Mouse (Mus musculus) midbrain, embryonic 10.5 days (tissue): ENCODE results near the gene Plekhn1. TPM values are rescaled to one million over a fixed set of nuclear protein-coding genes. Genes with fewer than 3 reads are reported as not detected.

Experiments used
- DNase-seq: peaks from one replicate; pipeline ENCODE4 v3.0.0-alpha.2; 2017; ENCODE audit warnings: low spot score
- H3K27ac ChIP-seq: fragments of 300-500 bp; sonication (generic); replicated peaks from 2 replicates; pipeline ENCODE4 v1.5.1; 2016; ENCODE audit warnings: mild to moderate bottlenecking
- H3K27me3 ChIP-seq: fragments of 300-500 bp; sonication (generic); 2 replicates; pipeline ENCODE4 v1.6.1; 2016; ENCODE audit warnings: low read depth, mild to moderate bottlenecking; ENCODE audit not compliant: poor library complexity, severe bottlenecking
- H3K36me3 ChIP-seq: fragments of 300-500 bp; sonication (generic); 2 replicates; pipeline ENCODE4 v1.6.1; 2016; ENCODE audit warnings: mild to moderate bottlenecking, moderate library complexity
- H3K4me1 ChIP-seq: fragments of 300-500 bp; sonication (generic); 2 replicates; pipeline ENCODE4 v1.6.1; 2016
- H3K4me3 ChIP-seq: fragments of 300-500 bp; sonication (generic); 2 replicates; pipeline ENCODE4 v1.5.1; 2016; ENCODE audit warnings: mild to moderate bottlenecking, moderate library complexity
- H3K9me3 ChIP-seq: fragments of 300-500 bp; sonication (generic); replicated peaks from 2 replicates; pipeline ENCODE4 v1.6.1; 2016; ENCODE audit warnings: mild to moderate bottlenecking
- WGBS: fragments of 180-500 bp; shearing (Covaris S2); methylation state at CpG from one replicate; pipeline ENCODE4 v1.1.7; 2016; 5-methylcytosine and 5-hydroxymethylcytosine counted together
- polyA plus RNA-seq: library from polyadenylated mRNA; unstranded; fragments of >200 nt; fragmentation: Nextera tagmentation; extraction: Ambion mirVana; gene quantifications from 2 replicates; pipeline ENCODE4 v1.2.1, GENCODE M21; 2016

Plekhn1 gene
- polyA plus RNA-seq, 1 experiment from 2014 or later: 23.2 TPM

GRCm38 (mm10) chr4:156192421-156193199, 42.0 kb downstream of the Plekhn1 start:
- 53% methylated on average over 8 of the region's 8 CpGs for WGBS
- DNase-seq: no peak
- no peaks in the 10 kb centered on the region for H3K9me3 ChIP-seq
- peaks cover 97% of the 10 kb centered on the region for H3K4me1 ChIP-seq
- peaks cover 62% of the 10 kb centered on the region for H3K36me3 ChIP-seq
- H3K27me3 ChIP-seq: peaks cover 14% of the 10 kb centered on the region; the same call in 1 of the 2 replicates
- 0 out of 2 replicates have a peak overlapping the region, but pooled peaks have one; percentile 2 for H3K27ac ChIP-seq
- H3K4me3 ChIP-seq: peak overlapping the region; percentile 22

- peak; percentile 67 for DNase-seq
- H3K4me1 ChIP-seq: peaks cover 100% of the 10 kb centered on the region
- H3K4me3 ChIP-seq: peak overlapping the region; percentile 38
- no peaks in the 10 kb centered on the region for H3K27me3 ChIP-seq
- no peaks in the 10 kb centered on the region for H3K9me3 ChIP-seq
- peaks cover 66% of the 10 kb centered on the region for H3K36me3 ChIP-seq
- 6% methylated on average over 6 of the region's 6 CpGs for WGBS
- H3K27ac ChIP-seq: peak overlapping the region; percentile 85
Observed at GRCm38 (mm10) chr4:156188811-156189323, 45.8 kb downstream of the Plekhn1 start.

GRCm38 (mm10) chr4:156188162-156188810, 46.4 kb downstream of the Plekhn1 start:
- Histone ChIP-seq H3K4me3 (peak overlapping the region; percentile 38), H3K27me3 (no peaks in the 10 kb centered on the region), H3K9me3 (no peaks in the 10 kb centered on the region), H3K4me1 (peaks cover 99% of the 10 kb centered on the region), H3K27ac (peak overlapping the region; percentile 85), H3K36me3 (peaks cover 64% of the 10 kb centered on the region)
- no peak for DNase-seq
- 45% methylated on average over 5 of the region's 5 CpGs for WGBS

GRCm38 (mm10) chr4:156185950-156186850, 48.5 kb downstream of the Plekhn1 start:
- WGBS: 4% methylated on average over 31 of the region's 31 CpGs
- peak; percentile 83 for DNase-seq
- peaks cover 64% of the 10 kb centered on the region for H3K36me3 ChIP-seq
- H3K27me3 ChIP-seq: no peaks in the 10 kb centered on the region
- peaks cover 97% of the 10 kb centered on the region for H3K4me1 ChIP-seq
- H3K27ac ChIP-seq: peak overlapping the region; percentile 93
- no peaks in the 10 kb centered on the region for H3K9me3 ChIP-seq
- peak overlapping the region; percentile 59 for H3K4me3 ChIP-seq

GRCm38 (mm10) chr4:156185456-156185949, 49.2 kb downstream of the Plekhn1 start:
- peak overlapping the region; percentile 93 for H3K27ac ChIP-seq
- H3K4me1 ChIP-seq: peaks cover 91% of the 10 kb centered on the region
- DNase-seq: no peak
- 61% methylated on average over 13 of the region's 13 CpGs for WGBS
- no peaks in the 10 kb centered on the region for H3K9me3 ChIP-seq
- no peaks in the 10 kb centered on the region for H3K27me3 ChIP-seq
- H3K4me3 ChIP-seq: peak overlapping the region; percentile 59
- H3K36me3 ChIP-seq: peaks cover 64% of the 10 kb centered on the region

GRCm38 (mm10) chr4:156184291-156184954, 50.2 kb downstream of the Plekhn1 start:
- 92% methylated on average over 7 of the region's 7 CpGs for WGBS
- H3K4me3 ChIP-seq: peak overlapping the region; percentile 59
- H3K9me3 ChIP-seq: no peaks in the 10 kb centered on the region
- no peak for DNase-seq
- H3K27ac ChIP-seq: peak overlapping the region; percentile 93
- H3K36me3 ChIP-seq: peaks cover 70% of the 10 kb centered on the region
- H3K27me3 ChIP-seq: no peaks in the 10 kb centered on the region
- H3K4me1 ChIP-seq: peaks cover 84% of the 10 kb centered on the region

GRCm38 (mm10) chr4:156183747-156184146, 50.9 kb downstream of the Plekhn1 start:
- peaks cover 77% of the 10 kb centered on the region for H3K4me1 ChIP-seq

GRCm38 (mm10) chr4:156177630-156178029, 57.0 kb downstream of the Plekhn1 start:
- WGBS: 94% methylated on average over 9 of the region's 9 CpGs
- Histone ChIP-seq H3K4me1 (peaks cover 16% of the 10 kb centered on the region), H3K27ac (no peak overlapping the region), H3K36me3 (peaks cover 100% of the 10 kb centered on the region), H3K9me3 (no peaks in the 10 kb centered on the region), H3K27me3 (no peaks in the 10 kb centered on the region), H3K4me3 (no peak overlapping the region)
- no peak for DNase-seq

More at GRCm38 (mm10) chr4:156183747-156184146, 50.9 kb downstream of the Plekhn1 start:
- no peak overlapping the region for H3K27ac ChIP-seq
- no peaks in the 10 kb centered on the region for H3K9me3 ChIP-seq
- WGBS: 90% methylated on average over 5 of the region's 5 CpGs
- no peaks in the 10 kb centered on the region for H3K27me3 ChIP-seq
- no peak for DNase-seq
- H3K36me3 ChIP-seq: peaks cover 77% of the 10 kb centered on the region
- H3K4me3 ChIP-seq: peak overlapping the region; percentile 59; the same call in 1 of the 2 replicates

- no peak for DNase-seq
- 97% methylated on average over 11 of the region's 11 CpGs for WGBS
- Histone ChIP-seq H3K27ac (no peak overlapping the region), H3K9me3 (no peaks in the 10 kb centered on the region), H3K27me3 (no peaks in the 10 kb centered on the region), H3K4me3 (no peak overlapping the region), H3K36me3 (peaks cover 100% of the 10 kb centered on the region), H3K4me1 (no peaks in the 10 kb centered on the region)
Observed at GRCm38 (mm10) chr4:156171828-156172227, 62.8 kb downstream of the Plekhn1 start.
